Mouse (Mus musculus): ENCODE data around the gene Npnt. TPM values are rescaled to one million over a fixed set of nuclear protein-coding genes. Genes with fewer than 3 reads are reported as not detected.

The Npnt gene
- polyA plus RNA-seq, 1 experiment from 2014 or later, result 14.5 TPM

DNA sequence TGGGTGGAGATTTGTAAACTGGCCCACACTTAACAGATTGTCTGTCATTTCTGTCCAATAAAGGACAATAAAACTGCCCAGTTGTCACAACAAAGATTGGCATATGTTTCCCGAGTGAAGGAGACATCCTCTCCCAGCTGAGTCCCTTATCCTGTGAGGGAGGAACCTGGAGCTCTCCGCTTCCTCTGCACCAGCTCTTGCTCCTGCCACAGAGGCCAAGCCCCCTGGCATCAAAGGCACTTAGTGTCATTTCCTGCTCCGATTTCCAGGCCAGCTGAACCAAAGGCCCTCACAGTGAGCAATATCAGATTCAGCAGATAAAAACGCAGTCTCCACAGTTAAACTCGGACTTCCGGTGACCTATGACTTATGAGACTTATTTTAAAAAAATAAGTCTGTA is 93.4 kb downstream of the Npnt start:
- DNase-seq (ENCODE audit: low spot score), result no peak
- H3K4me3 ChIP-seq, result no peak overlapping the region
- H3K9me3 ChIP-seq (replicated peaks), result no peaks in the 10 kb centered on the region
- WGBS, result 47% methylated on average over 6 of the region's 6 CpGs
- no peaks in the 10 kb centered on the region for H3K27me3 ChIP-seq (ENCODE audit: low read depth, poor library complexity, severe bottlenecking)
- peak overlapping the region; percentile 14; the same call in 1 of the 2 replicates for H3K27ac ChIP-seq
- peaks cover 66% of the 10 kb centered on the region for H3K4me1 ChIP-seq
- no peaks in the 10 kb centered on the region for H3K36me3 ChIP-seq

DNA sequence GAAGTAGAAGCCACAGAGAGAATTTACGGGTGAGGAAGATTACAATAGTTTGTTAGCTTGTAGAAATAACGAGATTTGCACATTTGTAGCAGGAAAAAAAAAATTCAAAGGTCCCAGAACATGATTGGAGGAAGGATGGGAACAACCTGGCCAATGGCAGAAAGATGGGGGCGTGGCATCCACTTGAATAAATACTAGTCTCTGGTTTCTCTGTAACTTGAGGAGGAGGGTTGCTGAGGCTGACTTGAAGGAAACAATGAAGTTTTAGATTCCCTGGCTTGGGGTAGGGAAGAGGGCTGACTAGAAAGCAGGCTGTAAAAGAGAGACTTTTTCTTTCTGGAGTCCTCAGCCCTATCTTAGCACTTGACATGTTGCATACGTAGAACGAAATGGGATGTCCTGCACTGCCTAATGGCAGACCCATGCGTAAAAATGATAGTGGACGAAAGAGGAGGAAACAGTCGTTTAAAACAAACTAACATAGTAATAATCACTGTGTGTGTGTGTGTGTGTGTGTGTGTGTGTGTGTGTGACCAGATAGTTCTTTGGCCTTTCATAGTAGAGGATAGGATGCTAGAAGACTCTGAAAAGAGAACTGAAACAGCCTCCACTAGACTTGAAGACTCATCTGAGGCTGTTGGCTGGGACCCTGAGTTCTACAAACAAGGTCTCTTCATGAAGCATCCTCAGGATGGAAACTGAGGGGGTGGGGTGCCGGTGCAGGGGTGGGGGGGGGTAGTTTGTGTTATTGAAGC is 94.5 kb downstream of the Npnt start:
- Histone ChIP-seq H3K9me3 (replicated peaks) (no peaks in the 10 kb centered on the region), H3K36me3 (no peaks in the 10 kb centered on the region), H3K27me3 (ENCODE audit: low read depth, poor library complexity, severe bottlenecking) (no peaks in the 10 kb centered on the region), H3K4me1 (peaks cover 65% of the 10 kb centered on the region), H3K27ac (peak overlapping the region; percentile 77), H3K4me3 (no peak overlapping the region)
- peak; percentile 58 for DNase-seq (ENCODE audit: low spot score)
- 67% methylated on average over 9 of the region's 9 CpGs for WGBS

DNA sequence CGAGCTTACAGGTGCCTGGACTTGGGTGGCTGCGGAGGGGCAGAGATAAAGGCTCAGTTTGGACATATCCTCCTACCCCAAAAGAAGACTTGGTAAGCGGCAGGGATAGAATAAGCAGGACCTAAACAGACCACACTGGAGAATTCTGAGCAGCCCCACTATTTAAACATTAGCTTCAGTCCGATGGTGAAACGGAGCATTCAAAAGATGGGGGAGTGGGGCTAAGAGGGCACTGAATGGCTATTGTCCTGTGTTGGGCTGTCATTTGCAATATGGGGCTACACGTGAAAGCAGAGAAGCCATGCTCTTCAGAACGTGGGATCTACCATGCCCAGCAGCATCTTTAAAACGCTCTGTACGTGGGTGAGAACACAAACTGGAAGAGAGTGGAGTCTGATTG is 95.8 kb downstream of the Npnt start:
- Histone ChIP-seq H3K9me3 (replicated peaks) (no peaks in the 10 kb centered on the region), H3K27ac (no peak overlapping the region), H3K4me3 (no peak overlapping the region), H3K27me3 (ENCODE audit: low read depth, poor library complexity, severe bottlenecking) (no peaks in the 10 kb centered on the region), H3K4me1 (peaks cover 52% of the 10 kb centered on the region), H3K36me3 (no peaks in the 10 kb centered on the region)
- no peak for DNase-seq (ENCODE audit: low spot score)
- WGBS, result 88% methylated on average over 9 of the region's 9 CpGs

DNA sequence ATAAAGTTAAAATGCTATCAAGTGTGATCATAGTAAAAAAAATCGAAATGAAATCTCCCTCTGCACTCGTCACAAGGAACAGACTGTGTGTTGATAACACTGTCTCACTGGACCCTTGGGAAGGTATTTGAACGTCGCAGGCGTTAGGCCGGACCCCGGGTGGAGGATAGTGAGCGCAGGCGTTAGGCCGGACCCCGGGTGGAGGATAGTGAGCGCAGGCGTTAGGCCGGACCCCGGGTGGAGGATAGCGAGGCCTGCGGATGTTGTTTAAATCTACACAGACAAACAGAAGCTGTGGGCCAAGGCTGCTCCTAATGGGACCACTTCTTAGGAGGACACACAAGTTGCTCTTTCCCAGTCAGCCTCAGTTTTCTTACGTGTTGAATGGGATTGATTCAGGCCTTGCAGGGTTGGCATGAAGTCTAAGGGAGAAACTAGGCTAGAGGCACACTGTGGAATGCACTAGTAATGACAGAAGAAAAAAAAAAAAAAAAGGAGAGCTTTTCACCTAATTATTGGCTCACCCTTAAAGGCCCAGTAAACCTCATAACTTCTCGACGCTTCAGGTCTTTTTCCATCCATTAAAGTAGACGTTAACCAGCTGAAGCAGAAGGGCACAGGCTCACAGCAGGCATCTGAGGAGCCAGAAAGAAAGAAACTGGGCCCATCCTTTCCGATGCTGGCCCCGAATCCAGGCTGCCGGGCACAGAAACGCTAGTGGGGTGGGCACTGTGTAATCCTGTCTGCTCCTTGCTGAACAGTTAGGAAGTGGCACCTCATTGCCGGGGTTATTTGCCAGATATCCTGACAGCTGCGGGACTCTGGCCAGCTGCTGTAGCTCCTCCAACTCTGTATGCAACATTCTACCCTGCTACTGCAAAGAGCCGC is 98.0 kb downstream of the Npnt start:
- WGBS, result 65% methylated on average over 28 of the region's 28 CpGs
- Histone ChIP-seq H3K27ac (peak overlapping the region; percentile 62; the same call in 1 of the 2 replicates), H3K4me3 (no peak overlapping the region), H3K4me1 (peaks cover 46% of the 10 kb centered on the region), H3K36me3 (no peaks in the 10 kb centered on the region), H3K27me3 (ENCODE audit: low read depth, poor library complexity, severe bottlenecking) (no peaks in the 10 kb centered on the region), H3K9me3 (replicated peaks) (no peaks in the 10 kb centered on the region)
- no peak for DNase-seq (ENCODE audit: low spot score)

DNA sequence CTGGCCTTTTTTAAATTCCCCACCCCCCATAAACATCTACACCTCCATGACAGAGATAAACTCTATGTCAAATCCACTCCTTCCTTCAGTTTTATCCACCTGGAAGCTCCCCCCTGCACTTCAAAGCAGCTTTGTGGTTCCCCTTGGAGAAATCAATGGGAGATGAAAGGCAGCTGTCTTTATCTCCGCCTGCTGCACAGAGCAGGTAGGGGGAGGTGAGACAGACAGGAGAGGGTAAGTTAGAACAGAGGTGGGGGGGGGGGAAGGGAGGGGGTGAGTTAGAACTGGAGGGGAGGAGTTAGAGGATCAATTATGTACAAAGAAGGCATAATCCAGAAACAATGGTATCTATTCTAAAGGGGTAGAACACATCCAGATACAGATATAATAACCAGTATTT is 98.7 kb downstream of the Npnt start:
- H3K4me1 ChIP-seq, result peaks cover 42% of the 10 kb centered on the region
- H3K27me3 ChIP-seq (ENCODE audit: low read depth, poor library complexity, severe bottlenecking), result no peaks in the 10 kb centered on the region
- no peak overlapping the region for H3K4me3 ChIP-seq
- H3K27ac ChIP-seq, result no peak overlapping the region
- 58% methylated on average over 1 of the region's 1 CpGs for WGBS
- no peaks in the 10 kb centered on the region for H3K36me3 ChIP-seq
- DNase-seq (ENCODE audit: low spot score), result no peak
- no peaks in the 10 kb centered on the region for H3K9me3 ChIP-seq (replicated peaks)

DNA sequence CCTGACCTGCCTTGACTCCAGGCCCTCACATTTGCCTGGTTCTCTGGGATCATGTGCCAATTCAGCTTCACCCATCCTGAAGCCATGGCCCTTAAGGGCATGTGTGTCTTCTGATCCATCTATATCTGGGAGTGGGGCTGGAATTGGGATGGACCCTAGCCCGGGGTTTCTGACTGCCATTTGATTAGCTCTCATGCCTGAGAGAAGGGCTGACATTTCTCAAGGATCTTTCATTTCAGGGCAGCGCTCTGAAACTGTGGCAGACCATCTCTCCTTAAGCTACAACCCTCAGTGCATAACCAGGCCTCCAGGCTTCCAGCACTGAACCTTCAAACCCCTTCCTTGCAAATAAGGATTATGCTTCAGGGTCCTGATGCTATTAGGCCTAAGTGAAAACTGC is 99.7 kb downstream of the Npnt start:
- Histone ChIP-seq H3K4me1 (peaks cover 32% of the 10 kb centered on the region), H3K27ac (no peak overlapping the region), H3K36me3 (no peaks in the 10 kb centered on the region), H3K9me3 (replicated peaks) (no peaks in the 10 kb centered on the region), H3K4me3 (no peak overlapping the region), H3K27me3 (ENCODE audit: low read depth, poor library complexity, severe bottlenecking) (no peaks in the 10 kb centered on the region)
- DNase-seq (ENCODE audit: low spot score), result no peak
- 81% methylated on average over 2 of the region's 2 CpGs for WGBS

DNA sequence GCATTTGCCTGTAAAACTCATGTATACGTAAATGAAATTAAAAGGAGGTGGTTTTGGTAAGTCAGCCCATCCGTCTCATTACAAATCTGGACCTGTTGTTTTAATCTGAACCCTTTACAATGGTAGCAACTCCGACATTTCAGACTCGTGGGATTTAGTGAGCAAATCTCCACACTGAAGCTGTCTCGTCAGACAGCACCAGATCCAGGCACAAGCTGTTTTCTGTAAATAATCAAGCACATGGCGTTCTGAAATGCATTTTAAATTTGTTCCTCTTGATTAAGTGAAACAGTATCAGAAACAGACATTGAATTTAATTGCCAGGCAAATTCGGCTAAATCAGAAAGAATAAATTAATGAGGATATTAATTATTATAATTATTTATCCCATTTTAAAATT is 100.4 kb downstream of the Npnt start:
- WGBS, result 81% methylated on average over 7 of the region's 7 CpGs

DNA sequence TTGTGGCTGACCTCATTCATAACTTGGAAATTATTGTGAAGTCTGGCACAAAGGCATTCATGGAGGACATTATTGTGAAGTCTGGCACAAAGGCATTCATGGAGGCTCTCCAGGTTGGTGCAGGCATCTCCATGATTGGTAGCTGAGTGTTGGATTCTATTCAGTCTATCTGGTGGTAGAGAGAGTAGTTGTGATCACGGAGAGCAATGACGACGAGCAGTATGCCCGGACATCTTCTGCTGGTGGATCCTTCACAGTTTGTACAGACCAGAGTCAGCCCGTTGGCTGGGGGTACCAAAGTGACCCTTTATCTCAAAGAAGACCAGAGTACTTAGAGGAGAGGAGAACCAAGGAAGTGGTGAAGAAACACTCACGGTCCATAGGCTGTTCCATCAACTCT is 107.4 kb downstream of the Npnt start:
- Histone ChIP-seq H3K27me3 (ENCODE audit: low read depth, poor library complexity, severe bottlenecking) (no peaks in the 10 kb centered on the region), H3K4me3 (no peak overlapping the region), H3K36me3 (peaks cover 23% of the 10 kb centered on the region), H3K4me1 (no peaks in the 10 kb centered on the region), H3K27ac (no peak overlapping the region), H3K9me3 (replicated peaks) (no peaks in the 10 kb centered on the region)
- DNase-seq (ENCODE audit: low spot score), result no peak
- WGBS, result 97% methylated on average over 6 of the region's 6 CpGs

More for the DNA sequence above, 100.4 kb downstream of the Npnt start:
- no peaks in the 10 kb centered on the region for H3K27me3 ChIP-seq (ENCODE audit: low read depth, poor library complexity, severe bottlenecking)
- no peak overlapping the region for H3K27ac ChIP-seq
- H3K4me3 ChIP-seq, result no peak overlapping the region
- H3K36me3 ChIP-seq, result no peaks in the 10 kb centered on the region
- H3K9me3 ChIP-seq (replicated peaks), result no peaks in the 10 kb centered on the region
- DNase-seq (ENCODE audit: low spot score), result no peak
- H3K4me1 ChIP-seq, result peaks cover 25% of the 10 kb centered on the region

DNA sequence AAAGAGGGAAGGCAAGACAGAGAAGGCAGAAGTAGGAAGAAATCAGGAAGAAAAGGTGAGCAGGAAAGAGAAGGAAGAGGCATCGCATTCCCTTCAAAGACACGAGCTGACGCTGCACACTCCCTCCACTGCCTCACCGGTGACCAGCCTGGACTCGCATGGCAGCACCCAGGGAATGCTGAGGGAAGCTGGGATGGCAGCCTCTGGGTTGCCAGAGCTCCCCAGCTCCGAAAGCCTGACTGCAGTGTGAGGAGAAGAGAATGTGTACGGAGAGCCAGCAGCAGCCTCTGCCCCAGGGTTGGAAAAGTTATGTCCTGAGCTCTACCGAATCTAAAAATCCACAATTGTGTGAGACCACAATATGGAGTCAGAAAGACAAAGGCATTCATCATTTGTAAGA is 110.6 kb downstream of the Npnt start:
- WGBS, result 91% methylated on average over 8 of the region's 8 CpGs
- no peaks in the 10 kb centered on the region for H3K9me3 ChIP-seq (replicated peaks)
- DNase-seq (ENCODE audit: low spot score), result no peak
- H3K27ac ChIP-seq, result no peak overlapping the region
- H3K4me3 ChIP-seq, result no peak overlapping the region
- H3K4me1 ChIP-seq, result no peaks in the 10 kb centered on the region
- no peaks in the 10 kb centered on the region for H3K27me3 ChIP-seq (ENCODE audit: low read depth, poor library complexity, severe bottlenecking)
- peaks cover 32% of the 10 kb centered on the region for H3K36me3 ChIP-seq

DNA sequence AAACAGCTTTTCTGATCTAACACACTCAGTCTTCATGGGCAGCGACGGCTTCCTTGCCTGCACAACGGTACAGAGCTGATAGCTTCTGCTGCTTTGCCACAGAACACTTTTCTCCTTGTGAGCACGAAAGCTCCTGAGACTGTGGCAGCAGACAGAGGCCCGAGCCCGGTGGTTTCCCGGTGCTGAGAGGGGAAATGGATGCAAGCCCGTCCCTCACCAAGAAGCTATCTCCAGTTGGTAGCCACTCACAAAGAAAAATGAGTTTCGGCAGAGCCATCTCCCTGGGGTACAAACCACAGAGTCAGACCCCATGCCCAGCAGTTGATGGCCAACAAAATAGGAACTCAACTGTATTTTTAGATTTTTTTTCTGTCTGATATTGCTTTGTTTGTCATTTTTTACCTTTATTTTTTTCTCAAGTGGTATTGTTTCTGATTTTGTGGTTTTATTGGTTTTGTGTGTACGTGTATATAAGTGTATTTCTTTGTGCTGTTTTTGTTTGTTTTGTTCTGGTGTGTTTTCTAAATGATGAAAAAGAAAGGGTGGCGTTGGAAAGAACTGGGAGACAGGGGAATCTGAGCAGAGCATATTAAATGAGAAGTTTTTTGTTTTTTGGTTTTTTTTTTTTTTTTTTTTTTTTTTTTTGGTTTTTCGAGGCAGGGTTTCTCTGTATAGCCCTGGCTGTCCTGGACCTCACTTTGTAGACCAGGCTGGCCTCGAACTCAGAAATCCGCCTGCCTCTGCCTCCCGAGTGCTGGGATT is 111.3 kb downstream of the Npnt start:
- Histone ChIP-seq H3K9me3 (replicated peaks) (no peaks in the 10 kb centered on the region), H3K27ac (no peak overlapping the region), H3K4me1 (no peaks in the 10 kb centered on the region), H3K36me3 (peaks cover 33% of the 10 kb centered on the region), H3K4me3 (no peak overlapping the region), H3K27me3 (ENCODE audit: low read depth, poor library complexity, severe bottlenecking) (no peaks in the 10 kb centered on the region)
- 94% methylated on average over 14 of the region's 15 CpGs for WGBS
- DNase-seq (ENCODE audit: low spot score), result no peak

DNA sequence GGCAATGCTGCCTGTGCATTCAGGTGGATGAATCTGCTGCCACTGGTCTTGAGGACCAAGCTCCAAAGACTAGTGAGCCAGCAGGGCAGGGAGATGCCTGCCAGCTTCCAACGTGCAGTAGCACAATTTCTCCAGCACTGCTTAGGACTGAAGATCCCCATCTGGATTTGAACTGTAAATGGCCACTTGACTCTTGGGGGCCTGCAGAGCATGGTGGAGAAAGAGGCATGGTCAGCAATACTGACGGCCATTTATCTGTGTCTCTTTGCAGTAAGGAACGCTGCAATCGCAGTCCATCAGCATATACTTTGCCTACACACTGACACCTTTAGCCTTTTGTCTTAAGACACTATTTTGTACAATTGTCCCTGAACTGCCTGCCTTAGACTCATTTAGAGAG is 113.0 kb downstream of the Npnt start:
- WGBS, result 91% methylated on average over 4 of the region's 4 CpGs
- Histone ChIP-seq H3K36me3 (peaks cover 33% of the 10 kb centered on the region), H3K27me3 (ENCODE audit: low read depth, poor library complexity, severe bottlenecking) (no peaks in the 10 kb centered on the region), H3K27ac (no peak overlapping the region), H3K9me3 (replicated peaks) (no peaks in the 10 kb centered on the region), H3K4me1 (no peaks in the 10 kb centered on the region), H3K4me3 (no peak overlapping the region)
- no peak for DNase-seq (ENCODE audit: low spot score)

DNA sequence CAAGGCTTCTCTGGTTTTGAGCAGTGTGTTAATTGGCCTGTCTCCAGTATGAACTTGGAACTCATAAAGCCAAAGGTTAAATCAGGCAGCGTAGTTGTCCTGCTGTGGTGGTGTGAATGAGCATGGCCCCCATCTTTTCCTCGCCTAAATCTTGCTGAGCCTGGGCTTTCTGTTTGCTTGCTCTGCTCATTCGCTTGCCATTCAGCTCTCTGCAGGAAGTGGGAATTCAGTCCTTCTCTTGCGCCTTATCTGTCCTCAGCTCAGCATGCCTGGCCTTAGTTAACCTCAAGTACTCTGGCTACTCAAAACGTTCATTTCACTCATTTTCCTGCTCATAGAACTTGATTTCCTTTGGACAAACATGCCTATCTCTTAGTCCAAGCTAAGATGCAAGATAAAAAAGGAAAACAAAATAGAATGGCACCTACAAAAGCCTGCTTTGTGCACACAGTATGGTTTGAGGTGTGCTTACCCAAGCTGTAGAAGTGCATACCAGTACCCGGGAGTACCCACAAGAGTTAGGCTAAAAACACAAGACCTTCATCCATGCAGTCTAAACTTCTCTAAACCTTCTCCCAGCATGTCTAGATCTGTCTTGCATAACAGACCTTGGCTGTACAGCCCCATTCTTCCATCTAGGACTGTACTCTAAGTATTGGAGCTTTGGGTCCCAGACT is 114.8 kb downstream of the Npnt start:
- Histone ChIP-seq H3K4me1 (no peaks in the 10 kb centered on the region), H3K9me3 (replicated peaks) (no peaks in the 10 kb centered on the region), H3K27ac (no peak overlapping the region), H3K27me3 (ENCODE audit: low read depth, poor library complexity, severe bottlenecking) (no peaks in the 10 kb centered on the region), H3K4me3 (no peak overlapping the region), H3K36me3 (peaks cover 29% of the 10 kb centered on the region)
- 85% methylated on average over 6 of the region's 6 CpGs for WGBS
- DNase-seq (ENCODE audit: low spot score), result no peak
